Mouse (Mus musculus): Measurements from ENCODE around the gene Elk3.

DNA sequence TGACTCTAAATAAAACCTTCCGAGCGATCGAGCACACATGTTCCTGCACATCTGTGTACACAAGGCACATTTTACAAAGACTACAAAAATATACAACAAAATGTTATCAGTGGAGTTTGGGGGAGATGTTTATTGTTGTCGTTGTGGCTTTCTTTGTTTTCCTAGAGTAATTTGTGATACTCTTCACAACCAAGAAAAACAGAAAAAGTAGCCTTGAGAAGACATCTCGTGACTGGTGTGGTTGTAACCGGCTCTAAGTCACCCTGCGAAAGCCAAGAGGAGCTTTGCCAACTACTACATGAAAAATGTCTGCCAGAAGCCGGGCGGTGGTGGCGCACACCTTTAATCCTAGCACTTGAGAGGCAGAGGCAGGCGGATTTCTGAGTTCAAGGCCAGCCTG, 4.6 kb downstream of the Elk3 start:
- TF ChIP-seq CTCF (IDR thresholded peaks at IDR 0.05; ENCODE audit: low read depth, low read length) (no peak), POLR2A (IDR thresholded peaks at IDR 0.05; ENCODE audit: extremely low read depth, insufficient read depth, low read length) (no peak)
